Mouse (Mus musculus): ENCODE results near the gene Pus7l. TPM values are rescaled to one million over a fixed set of nuclear protein-coding genes. Genes with fewer than 3 reads are reported as not detected.

Gene Pus7l
- polyA plus RNA-seq, 1 experiment: 1.7 TPM

DNA sequence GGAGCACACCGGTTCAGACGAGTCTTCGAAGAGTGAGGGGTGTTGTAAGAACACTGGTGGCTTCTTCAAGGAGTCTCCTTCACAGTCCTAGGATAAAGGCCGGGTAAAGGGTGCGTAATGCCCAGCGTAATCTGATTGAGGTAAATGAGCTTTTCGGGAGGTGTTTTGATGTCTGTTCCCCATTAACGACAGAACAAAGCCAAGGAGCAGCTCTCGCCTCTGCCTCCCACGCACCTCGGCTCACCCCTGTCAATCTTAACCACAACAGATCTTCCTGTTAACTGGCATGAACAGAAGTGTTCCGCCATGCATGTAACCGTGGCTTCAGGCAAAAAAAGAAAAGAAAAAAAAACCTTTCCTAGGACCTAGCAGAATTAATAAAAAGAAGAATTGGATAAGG, 64.6 kb downstream of the Pus7l start:
- no peak overlapping the region for H3K27ac ChIP-seq (ENCODE audit: insufficient read depth, low read depth, low read length)
- H3K27me3 ChIP-seq (replicated peaks; ENCODE audit: control insufficient read depth, insufficient read depth, low read length): no peaks in the 10 kb centered on the region; the same call in 1 of the 2 replicates
- no peaks in the 10 kb centered on the region for H3K36me3 ChIP-seq (ENCODE audit: control insufficient read depth, insufficient read depth, low read length)
- no peak for TF ChIP-seq CTCF (conservative IDR thresholded peaks at IDR 0.05; ENCODE audit: insufficient read depth, insufficient read length, low read depth, low read length)
- no peak for TF ChIP-seq POLR2A (IDR thresholded peaks at IDR 0.05; ENCODE audit: low read depth, low read length)
- H3K4me3 ChIP-seq (ENCODE audit: insufficient read depth, low read depth, low read length): no peak overlapping the region
- DNase-seq: no peak
- no peaks in the 10 kb centered on the region for H3K4me1 ChIP-seq (ENCODE audit: control insufficient read depth, insufficient read depth, low read length)
- WGBS: 22% methylated on average over 13 of the region's 13 CpGs

DNA sequence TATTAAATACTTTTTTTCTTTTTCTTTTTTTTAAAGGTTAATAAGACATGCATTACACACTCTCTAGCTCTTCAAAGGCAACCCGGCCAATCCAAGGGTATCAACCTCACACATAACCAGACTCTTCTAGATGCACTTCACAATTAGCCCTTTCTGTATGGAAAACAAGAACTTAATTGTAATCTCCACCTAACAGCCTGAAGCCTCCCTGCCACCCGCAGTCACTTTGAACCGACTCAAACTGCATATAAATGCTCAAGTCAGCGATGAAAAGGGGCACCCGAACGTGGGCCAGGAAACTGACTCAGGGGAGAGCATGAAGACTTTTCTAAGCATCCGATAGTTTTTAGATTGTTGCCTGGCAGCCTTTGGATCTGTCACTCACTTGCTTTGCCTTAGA, 66.1 kb downstream of the Pus7l start:
- WGBS: 62% methylated on average over 7 of the region's 7 CpGs
- no peak overlapping the region for H3K4me3 ChIP-seq (ENCODE audit: insufficient read depth, low read depth, low read length)
- no peaks in the 10 kb centered on the region; the same call in 1 of the 2 replicates for H3K27me3 ChIP-seq (replicated peaks; ENCODE audit: control insufficient read depth, insufficient read depth, low read length)
- DNase-seq: no peak
- H3K27ac ChIP-seq (ENCODE audit: insufficient read depth, low read depth, low read length): no peak overlapping the region
- H3K4me1 ChIP-seq (ENCODE audit: control insufficient read depth, insufficient read depth, low read length): no peaks in the 10 kb centered on the region
- TF ChIP-seq POLR2A (IDR thresholded peaks at IDR 0.05; ENCODE audit: low read depth, low read length) (no peak), CTCF (conservative IDR thresholded peaks at IDR 0.05; ENCODE audit: insufficient read depth, insufficient read length, low read depth, low read length) (no peak)
- no peaks in the 10 kb centered on the region for H3K36me3 ChIP-seq (ENCODE audit: control insufficient read depth, insufficient read depth, low read length)

DNA sequence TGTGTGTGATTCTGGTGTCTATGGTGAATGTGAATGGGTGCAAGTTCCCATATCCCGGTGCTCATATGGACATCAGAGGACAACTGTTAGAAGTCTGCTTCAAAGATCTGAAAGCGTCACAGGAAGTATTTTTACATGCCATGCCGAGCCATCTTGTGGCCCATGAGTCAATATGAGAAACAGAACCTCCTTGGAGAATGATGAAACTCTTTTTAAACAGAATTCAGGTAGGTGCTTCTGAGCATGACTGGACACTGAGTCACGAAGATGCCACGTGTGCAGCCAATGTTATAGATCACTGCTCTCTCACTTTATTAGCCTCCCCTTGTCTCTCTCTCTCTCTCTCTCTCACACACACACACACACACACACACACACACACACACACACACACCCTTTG, 67.4 kb downstream of the Pus7l start:
- no peak for TF ChIP-seq CTCF (conservative IDR thresholded peaks at IDR 0.05; ENCODE audit: insufficient read depth, insufficient read length, low read depth, low read length)
- no peak for TF ChIP-seq POLR2A (IDR thresholded peaks at IDR 0.05; ENCODE audit: low read depth, low read length)
- H3K4me1 ChIP-seq (ENCODE audit: control insufficient read depth, insufficient read depth, low read length): no peaks in the 10 kb centered on the region
- H3K36me3 ChIP-seq (ENCODE audit: control insufficient read depth, insufficient read depth, low read length): no peaks in the 10 kb centered on the region
- H3K27ac ChIP-seq (ENCODE audit: insufficient read depth, low read depth, low read length): no peak overlapping the region
- no peak overlapping the region for H3K4me3 ChIP-seq (ENCODE audit: insufficient read depth, low read depth, low read length)
- DNase-seq: no peak
- 73% methylated on average over 5 of the region's 5 CpGs for WGBS
- H3K27me3 ChIP-seq (replicated peaks; ENCODE audit: control insufficient read depth, insufficient read depth, low read length): no peaks in the 10 kb centered on the region; the same call in 1 of the 2 replicates

Other genes with a start within 250 kb of the Pus7l start
- gene Adamts20, start 78.1 kb downstream of the Pus7l start, polyA plus RNA-seq (2012; rRNA removed): 0.11 and 0.19 TPM in 2 replicates
- 5.9 and 9.7 TPM in 2 replicates for gene Irak4, start 96 bp upstream of the Pus7l start, polyA plus RNA-seq (2012; rRNA removed)
- 45.0 and 54.2 TPM in 2 replicates for gene Twf1, start 46.3 kb upstream of the Pus7l start, polyA plus RNA-seq (2012; rRNA removed)
- 3.3 and 4.6 TPM in 2 replicates for gene Tmem117, start 85.7 kb upstream of the Pus7l start, polyA plus RNA-seq (2012; rRNA removed)

All from kidney, adult 2 months (tissue).